Mouse (Mus musculus) bone marrow macrophage, adult 2 months (primary cell): ENCODE data around the gene Shc3. TPM values are rescaled to one million over a fixed set of nuclear protein-coding genes. Genes with fewer than 3 reads are reported as not detected.

Source experiments
- H3K27ac ChIP-seq: 2 replicates; pipeline ENCODE4 v1.5.1; 2012; ENCODE audit warnings: low read depth, low read length; ENCODE audit not compliant: insufficient read depth
- H3K4me1 ChIP-seq: 2 replicates; pipeline ENCODE4 v1.6.1; 2012; ENCODE audit warnings: low read length; ENCODE audit not compliant: control insufficient read depth, insufficient read depth
- H3K4me3 ChIP-seq: 2 replicates; pipeline ENCODE4 v1.5.1; 2012; ENCODE audit warnings: mild to moderate bottlenecking, low read length, moderate library complexity; ENCODE audit not compliant: insufficient read depth
- CTCF ChIP-seq: IDR thresholded peaks from 2 replicates; pipeline ENCODE4 v1.5.1; 2012; ENCODE audit warnings: low read depth, mild to moderate bottlenecking, low read length, moderate library complexity
- POLR2A ChIP-seq: IDR thresholded peaks from 2 replicates; pipeline ENCODE4 v1.6.1; 2012; ENCODE audit warnings: mild to moderate bottlenecking, low read depth, low read length, borderline replicate concordance
- polyA plus RNA-seq: library from polyadenylated mRNA; stranded (reverse); fragments of >200 nt; gene quantifications from 2 replicates; pipeline ENCODE4 v1.2.4, GENCODE M21; 2012; ENCODE audit not compliant: missing spikeins, insufficient read depth, insufficient read length

The Shc3 gene
- polyA plus RNA-seq: not detected in 2 replicates

GRCm38 (mm10) chr13:51568911-51569684 is at the start of gene Shc3:
Shc3 (minus strand) TSS chr13:51569419.
- no peaks in the 10 kb centered on the region for H3K4me1 ChIP-seq
- H3K27ac ChIP-seq: no peak within 1 kb of the TSS
- peak within 1 kb of the TSS; percentile 37 for H3K4me3 ChIP-seq
- TF ChIP-seq POLR2A (no peak), CTCF (no peak)

DNA sequence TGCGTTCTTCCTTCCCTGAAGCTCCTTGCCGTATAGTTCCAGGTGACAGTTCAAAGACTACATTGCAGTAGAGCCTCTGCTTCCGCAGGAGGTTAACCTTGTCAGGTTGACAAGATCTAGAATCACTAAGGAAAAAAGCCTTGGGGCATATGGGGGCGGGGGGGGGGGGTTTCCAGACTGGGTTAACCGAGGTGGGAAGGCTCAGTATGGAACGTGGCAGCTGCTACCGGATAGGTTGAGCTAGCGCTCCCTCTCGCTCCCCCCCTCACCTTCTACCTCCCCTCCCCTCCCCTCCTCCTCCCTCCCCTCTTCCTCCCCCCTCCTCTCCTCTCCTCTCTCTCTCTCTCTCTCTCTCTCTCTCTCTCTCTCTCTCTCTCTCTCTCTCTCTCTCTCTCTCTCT is 49.4 kb upstream of the Shc3 start:
- Histone ChIP-seq H3K4me1 (no peaks in the 10 kb centered on the region), H3K4me3 (no peak overlapping the region), H3K27ac (no peak overlapping the region)
- TF ChIP-seq CTCF: no peak
- no peak for TF ChIP-seq POLR2A

DNA sequence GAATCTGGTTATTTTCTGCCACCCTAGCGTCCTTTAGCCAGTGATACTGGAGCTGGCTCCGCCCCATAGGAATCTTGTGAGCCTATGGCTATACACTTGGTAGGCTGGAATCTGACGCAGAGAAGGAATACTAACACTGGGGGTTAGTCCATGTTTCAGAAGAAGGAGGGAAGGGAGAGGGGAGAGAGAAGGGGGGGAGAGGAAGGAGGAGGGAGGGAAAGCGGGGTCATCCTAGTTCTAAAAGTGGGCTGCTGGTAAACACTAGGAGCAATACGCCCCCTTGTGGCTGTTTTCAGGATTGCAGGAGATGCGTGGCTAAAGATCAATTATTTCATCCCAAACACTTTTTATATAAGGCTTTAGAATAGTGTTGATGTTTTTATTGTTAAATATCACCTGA is 48.6 kb upstream of the Shc3 start:
- no peaks in the 10 kb centered on the region for H3K4me1 ChIP-seq
- H3K27ac ChIP-seq: no peak overlapping the region
- no peak overlapping the region for H3K4me3 ChIP-seq
- TF ChIP-seq POLR2A (no peak), CTCF (peak; percentile 96)

DNA sequence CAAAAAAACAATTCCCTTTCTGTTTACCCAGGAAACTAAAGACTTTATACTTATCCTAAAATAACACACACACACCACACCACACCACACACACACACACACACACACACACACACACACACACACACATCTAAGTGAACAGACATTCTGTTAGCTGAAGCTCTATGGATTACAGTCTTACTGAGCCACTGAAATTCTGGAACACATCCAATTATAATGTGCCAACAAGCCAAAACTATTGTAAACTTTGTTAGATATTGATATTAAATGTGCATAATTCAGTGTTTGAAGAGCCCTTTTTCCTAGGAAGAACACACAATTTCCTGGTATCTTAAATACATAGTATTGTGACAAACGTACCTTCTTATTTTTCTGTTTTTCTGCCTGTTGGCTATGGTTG is 48.1 kb upstream of the Shc3 start:
- H3K4me1 ChIP-seq: no peaks in the 10 kb centered on the region

DNA sequence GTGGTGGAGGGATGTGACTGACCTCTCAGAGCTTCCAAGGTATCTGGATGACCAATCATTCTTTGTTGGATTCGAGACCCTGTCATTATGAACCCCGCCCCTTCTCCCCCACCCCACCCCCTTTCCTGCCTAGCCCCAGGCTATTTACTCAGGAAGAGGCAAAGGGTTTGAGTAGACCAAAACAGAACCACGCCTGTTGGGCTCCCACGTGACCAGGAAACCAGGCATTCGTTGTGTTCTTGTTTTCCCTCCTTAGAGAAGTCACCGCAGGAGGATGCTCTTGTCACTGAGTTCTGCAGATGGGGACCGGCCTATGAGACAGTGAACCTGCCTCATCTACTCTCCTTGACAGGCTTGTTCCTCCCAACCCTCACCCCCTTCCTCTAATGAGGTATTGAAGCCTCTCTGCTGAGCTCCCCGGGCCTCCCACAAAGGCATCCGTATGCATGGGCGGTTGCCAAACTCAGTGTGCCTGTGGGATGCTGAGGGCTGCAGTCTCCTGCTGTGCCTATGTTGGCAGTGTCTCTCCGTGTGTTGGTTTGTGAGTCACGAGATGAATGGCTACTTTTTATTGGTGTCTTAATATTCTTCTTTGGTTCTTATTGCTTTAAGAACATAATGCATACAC is 47.3 kb upstream of the Shc3 start:
- Histone ChIP-seq H3K4me3 (no peak overlapping the region), H3K27ac (no peak overlapping the region), H3K4me1 (no peaks in the 10 kb centered on the region)
- no peak for TF ChIP-seq CTCF
- TF ChIP-seq POLR2A: no peak

More for the DNA sequence above, 48.1 kb upstream of the Shc3 start:
- Histone ChIP-seq H3K4me3 (no peak overlapping the region), H3K27ac (no peak overlapping the region)
- TF ChIP-seq CTCF (no peak), POLR2A (no peak)

DNA sequence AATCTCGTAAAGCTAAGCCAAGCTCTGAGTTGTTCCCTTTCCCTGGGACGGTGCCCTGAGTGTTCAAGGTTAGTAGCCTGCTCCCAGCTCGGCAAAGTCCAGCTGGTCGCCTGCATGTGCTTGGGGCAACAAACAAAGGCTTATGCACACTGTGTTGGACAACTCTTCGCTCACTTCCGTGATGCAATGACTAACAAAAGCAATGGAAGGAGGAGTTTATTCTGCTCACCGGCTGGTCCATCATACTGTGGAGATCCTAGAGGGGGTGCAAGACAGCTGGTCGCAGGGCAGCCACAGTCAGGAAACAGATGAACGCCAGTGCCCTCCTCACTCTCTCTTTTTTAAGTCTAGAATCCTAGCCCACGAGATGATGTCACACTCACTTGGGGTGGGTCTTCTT is 46.6 kb upstream of the Shc3 start:
- TF ChIP-seq CTCF (no peak), POLR2A (no peak)
- H3K4me1 ChIP-seq: no peaks in the 10 kb centered on the region
- no peak overlapping the region for H3K4me3 ChIP-seq
- no peak overlapping the region for H3K27ac ChIP-seq

DNA sequence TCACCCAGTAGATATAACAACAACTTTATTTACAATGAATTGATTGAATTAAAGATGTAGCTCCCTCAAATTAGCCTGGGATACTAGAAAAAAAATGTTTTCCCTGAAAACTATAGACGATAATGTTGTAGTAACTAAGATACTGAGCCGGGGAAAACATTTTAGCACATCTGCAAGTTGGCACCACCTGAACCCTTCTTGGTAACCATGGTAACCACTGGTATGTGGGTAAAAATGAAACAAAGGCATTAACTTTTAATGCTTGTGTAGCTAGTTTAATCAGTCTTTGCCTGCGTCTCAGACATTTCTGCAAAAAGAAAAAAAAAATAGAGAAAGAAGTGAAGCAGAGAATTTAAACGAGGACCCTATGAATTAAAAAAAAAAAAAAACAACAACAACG is 42.3 kb upstream of the Shc3 start:
- no peaks in the 10 kb centered on the region for H3K4me1 ChIP-seq
- H3K27ac ChIP-seq: no peak overlapping the region
- H3K4me3 ChIP-seq: no peak overlapping the region
- no peak for TF ChIP-seq POLR2A
- TF ChIP-seq CTCF: no peak

DNA sequence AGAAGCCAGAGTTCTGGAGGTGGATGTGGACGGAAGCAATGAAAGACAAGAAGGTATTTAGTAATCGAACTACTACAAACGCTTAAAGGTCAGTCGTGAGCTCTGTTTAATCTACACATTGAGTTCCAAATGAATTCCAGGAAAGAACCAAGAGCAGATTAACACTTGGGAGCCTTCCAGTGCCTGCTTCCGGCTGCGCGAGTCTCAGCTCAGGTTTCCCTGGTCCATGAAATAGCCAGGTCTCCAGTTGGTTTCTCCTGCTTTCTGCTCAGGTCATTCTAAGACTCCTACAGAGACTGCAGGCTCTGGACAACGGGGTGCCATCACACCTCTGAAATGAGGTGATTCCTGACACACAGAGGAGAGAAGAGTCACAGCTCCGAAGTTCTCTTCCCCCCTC is 41.8 kb upstream of the Shc3 start:
- no peaks in the 10 kb centered on the region for H3K4me1 ChIP-seq
- H3K4me3 ChIP-seq: no peak overlapping the region
- no peak overlapping the region for H3K27ac ChIP-seq
- TF ChIP-seq CTCF (no peak), POLR2A (no peak)

DNA sequence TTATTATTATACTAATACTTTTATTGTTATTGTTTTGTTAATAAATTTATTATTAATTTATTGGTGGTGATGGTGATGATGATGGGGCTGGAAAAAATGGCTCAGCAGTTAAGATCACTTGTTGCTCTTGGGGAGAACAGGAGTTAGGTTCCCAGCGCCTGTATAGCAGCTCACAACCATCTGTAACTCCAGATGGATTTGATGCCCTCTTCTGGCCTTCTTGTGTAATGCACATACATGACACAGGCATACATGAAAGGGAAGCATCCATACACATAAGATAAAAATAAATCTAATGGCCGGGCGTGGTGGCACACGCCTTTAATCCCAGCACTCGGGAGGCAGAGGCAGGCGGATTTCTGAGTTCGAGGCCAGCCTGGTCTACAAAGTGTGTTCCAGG is 40.0 kb upstream of the Shc3 start:
- TF ChIP-seq CTCF: no peak
- TF ChIP-seq POLR2A: no peak
- no peak overlapping the region for H3K27ac ChIP-seq
- no peak overlapping the region for H3K4me3 ChIP-seq
- no peaks in the 10 kb centered on the region for H3K4me1 ChIP-seq

DNA sequence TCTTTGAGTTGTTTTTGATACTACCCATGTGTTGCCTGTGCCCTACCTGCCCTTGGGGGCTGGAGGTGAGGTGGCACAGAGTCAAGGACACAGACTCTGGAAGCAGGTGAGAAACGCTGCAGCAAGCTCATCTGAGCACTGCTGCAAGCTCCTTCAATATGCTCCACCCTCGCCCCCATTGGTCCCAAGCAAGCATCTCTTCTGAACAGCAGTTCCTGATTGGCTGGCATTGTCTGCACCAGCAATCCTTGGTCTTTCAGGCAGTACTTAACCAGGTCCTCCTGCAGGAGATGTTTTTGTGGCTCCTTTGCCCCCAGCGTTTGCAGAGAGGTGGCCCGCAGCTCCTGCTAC is 34.6 kb upstream of the Shc3 start:
- Histone ChIP-seq H3K4me3 (no peak overlapping the region), H3K27ac (no peak overlapping the region), H3K4me1 (no peaks in the 10 kb centered on the region)
- TF ChIP-seq POLR2A (no peak), CTCF (no peak)
